Mouse (Mus musculus): Measurements from ENCODE around the gene Zfp112.
"Not testable (repeated sequence)": the region's sequence is repeated elsewhere in the genome, so short reads cannot be mapped to it uniquely, and the experiment has no call there.

Gene Zfp112

DNA sequence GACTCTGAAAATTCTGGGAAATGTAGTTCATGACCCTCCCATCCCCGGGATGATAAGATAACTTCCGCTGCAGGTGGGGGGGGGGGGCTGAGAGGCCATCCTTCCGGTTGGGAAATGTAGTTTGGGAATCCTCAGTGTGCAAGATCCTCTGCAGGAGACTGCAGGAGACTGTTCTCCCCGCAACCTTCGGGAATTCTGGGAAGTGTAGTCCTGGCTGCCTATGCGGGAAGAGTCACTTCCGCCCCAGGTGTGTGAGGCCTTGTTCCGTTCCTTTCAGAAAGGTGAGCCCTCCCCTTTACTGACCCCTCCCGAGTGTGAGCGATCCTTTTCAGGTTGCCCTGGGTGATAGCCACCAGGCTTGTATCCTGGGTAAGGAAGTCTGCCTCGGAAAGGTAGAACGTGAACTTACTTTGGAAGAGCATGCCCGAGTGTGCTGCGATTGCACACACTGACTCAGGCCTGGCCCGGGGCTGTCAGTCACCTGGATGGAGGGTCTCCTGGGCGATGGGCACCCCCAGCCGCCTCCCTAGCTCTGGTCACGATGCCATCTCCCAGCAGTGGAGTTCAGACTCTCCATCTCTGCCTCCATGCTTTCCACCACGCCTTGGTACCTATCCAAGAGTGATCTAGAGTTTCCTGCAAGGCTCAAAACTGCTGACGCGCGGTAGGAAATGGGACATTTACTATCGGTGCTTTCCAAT, at the start of gene Zfp112:
Gene Zfp112 (plus strand): TSS at position 159 of the 701 bp plus-strand sequence.
- peak; percentile 88 for DNase-seq

DNA sequence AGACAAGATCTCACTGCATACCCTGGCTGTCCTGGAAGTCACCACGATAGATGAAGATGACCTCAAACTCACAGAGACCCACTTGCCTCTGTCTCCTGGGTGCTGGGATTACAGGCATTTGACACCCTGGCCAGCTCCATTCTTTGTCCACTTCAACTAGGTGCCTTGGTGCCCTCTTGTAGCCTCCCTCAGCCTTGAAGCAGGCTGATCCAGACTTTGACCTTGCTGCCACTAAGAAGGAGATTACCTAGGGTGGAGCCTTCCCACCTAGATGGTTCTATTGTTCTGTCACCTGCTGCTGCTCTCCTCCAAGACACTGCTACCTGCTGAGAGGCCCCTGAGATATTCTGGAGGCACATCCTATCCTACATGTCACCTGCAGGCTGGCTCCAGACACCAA, 37.7 kb upstream of the Zfp112 start:
- not testable (repeated sequence) for DNase-seq

DNA sequence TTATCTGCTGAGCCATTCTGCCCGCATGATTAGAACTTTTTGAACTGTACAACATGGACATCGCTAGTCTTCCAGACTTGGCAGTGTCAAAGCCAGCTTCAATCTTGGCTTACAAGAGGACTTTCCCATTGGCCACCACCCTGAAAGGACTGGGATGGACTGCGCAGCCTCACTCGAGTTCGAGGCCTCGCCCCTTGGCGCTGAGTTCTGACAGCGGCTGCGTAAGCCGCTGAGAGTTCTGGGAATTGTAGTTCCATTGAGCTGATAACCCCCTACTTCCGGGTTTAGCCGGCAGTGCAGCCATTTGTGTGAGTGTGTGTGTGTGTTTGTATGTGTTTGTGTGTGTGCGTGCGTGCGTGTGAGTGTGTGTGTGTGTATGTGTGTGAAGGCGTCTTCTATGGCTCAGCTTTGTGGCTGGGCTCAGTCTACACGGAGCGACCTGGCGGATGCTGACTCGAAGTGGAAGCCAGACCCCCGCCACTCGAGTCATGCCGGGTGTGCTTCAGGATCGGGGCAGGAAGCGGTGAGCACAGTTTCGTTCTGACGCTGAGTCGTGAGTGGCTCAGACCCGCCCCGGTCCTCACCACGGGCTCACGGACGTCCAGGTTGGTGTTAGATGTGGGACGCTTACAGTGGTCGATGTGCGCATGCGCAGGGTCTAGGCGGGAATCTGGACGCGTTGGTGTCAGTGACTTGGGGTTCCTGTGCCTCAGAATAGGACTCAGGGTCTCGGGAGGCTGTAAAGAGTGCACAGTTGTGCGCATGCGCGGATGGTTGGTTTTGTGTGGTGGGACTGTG, 30.3 kb upstream of the Zfp112 start, which contains the start of gene Zfp180:
Gene Zfp180 (plus strand): TSS at position 291 of the 798 bp plus-strand sequence.
- peak; percentile 98 for DNase-seq

DNA sequence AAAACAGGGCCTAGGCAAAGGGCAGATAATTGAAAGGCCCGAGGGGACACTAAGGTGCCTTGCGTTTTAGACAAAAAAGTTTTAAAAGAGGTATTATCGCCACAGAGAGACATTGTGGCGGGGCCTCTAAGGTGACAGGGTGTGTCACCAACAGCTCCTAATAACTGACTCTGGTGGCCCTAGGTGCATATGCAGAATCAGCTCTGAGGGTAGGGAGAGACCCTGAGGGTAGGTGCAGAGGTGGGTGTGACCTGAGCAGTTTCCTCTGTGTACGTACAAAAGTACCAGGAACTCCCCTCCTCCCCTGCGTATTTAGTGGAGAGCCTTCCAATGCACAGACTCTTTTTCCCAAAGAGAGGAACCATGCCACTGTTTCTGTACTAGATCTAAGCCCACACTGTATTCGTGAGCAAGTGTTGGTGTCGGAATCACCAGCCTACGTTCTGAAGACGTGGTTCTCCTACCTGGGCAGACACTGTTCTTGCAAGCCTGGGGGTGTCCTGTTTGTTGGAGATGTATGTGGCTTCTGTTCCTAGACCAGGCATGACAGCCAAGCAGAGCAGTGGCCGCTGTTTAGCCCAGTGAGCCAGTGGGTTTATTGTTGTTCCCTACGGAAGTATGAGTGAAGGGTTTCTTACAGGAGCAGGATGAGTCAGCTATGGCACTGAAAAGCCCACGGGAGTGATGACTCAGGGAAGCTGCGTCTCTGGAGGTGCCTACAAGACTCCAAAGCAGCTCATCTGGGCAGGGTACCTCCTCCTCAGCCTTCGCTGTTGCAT, 29.5 kb upstream of the Zfp112 start:
- DNase-seq: no peak

DNA sequence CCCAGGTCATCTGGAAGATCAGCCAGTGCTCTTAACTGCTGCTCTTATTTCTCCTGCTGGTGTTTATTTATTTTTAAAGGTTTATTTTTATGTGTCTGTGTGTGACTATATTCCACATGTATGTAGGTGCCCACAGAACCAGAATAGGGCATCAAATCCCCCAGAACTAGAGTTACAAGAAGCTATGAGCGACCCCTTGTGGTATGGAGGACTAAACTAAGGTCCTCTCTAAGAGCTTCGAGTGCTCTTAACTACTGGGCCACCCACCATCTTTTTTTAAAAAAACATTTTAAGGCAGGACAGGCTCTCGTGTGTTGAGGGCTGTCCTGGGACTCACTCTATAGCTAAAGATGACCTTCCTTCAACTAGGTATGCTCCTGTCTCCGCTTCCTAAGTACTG, 25.2 kb upstream of the Zfp112 start:
- no peak for DNase-seq

DNA sequence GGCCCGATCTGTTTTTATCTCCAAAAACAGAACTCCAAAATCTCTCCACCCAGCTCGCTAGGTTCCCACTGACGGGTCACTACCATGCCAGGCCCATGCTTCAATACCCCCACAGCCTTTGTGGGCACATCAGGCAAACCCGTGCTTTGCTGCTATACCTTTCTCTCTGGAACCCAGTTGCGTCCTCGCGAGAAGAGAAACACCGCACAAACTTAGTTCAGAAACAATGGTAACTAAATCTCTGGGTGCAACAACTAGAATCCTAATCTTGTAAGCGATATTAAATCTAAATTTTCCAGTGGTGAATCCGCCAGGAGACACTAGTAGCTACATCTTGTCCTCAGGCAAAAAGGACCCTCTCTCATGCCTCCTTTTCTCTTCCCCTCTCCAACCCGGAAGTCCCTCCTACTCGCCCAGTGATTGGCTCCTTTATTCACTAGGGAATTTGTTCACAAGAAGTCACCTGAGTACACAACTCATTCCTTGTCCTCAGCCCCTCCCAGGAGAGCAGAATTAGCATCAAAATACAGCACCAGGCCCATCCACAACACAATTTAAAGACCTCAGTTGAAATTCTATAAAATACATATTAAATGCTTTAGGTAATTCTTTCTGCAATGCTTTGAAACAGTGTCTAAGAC, 24.5 kb upstream of the Zfp112 start:
- DNase-seq: no peak

DNA sequence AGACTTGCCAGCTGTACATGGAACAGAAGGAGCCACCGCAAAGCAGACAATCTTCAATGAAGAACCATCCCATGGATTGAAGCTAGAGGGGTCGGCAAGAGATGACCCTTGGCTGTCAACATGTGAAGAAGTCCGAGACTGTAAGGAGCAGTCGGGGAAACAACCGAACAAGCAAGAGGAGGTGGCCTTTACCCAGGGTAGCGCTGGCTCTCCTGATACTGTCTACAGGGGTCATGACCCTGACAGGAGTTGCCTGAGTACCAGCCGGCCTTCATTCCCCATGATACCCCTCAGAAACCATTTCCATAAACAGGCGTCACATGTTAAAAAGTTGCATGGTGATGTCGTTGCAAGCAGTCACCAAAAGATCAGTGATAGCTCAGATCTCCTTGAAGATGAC, 7.7 kb upstream of the Zfp112 start:
- no peak for DNase-seq

DNA sequence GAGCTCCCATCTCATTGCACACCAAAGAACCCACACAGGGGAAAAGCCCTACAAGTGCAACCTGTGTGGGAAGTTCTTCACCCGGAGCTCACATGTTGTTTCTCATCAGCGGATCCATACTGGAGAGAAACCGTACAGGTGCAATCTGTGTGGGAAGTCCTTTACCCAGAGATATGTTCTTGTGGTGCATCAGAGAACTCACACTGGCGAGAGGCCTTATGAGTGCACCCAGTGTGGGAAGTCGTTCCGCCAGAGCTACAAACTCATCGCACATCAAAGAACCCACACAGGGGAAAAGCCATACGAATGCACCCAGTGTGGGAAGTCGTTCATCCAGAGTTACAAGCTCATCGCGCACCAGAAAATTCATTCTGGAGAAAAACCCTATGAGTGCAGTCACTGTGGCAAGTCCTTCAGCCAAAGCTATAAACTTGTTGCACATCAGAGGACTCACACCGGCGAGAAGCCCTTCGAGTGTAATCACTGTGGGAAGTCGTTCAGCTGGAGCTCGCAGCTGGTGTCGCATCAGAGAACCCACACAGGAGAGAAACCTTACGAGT, 6.9 kb upstream of the Zfp112 start:
- DNase-seq: no peak

DNA sequence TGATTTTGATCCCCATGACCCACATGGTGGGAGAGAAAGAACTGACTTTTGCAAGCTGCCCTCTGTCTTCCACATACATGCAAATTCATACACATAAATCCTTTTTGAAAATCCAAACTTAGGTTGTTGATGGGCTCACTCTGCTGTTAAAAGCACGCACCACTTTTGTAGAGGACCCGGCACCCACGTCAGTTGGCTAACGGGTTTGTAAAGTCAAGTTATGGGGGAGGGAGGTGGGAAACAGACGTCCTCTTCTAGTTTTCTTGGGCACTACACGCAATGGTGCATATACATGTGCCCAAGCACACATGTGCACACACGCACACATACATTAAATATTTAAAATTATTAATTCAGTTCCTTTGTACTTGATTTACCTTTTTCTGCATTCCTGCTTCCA, 1.3 kb upstream of the Zfp112 start:
- DNase-seq: no peak

DNA sequence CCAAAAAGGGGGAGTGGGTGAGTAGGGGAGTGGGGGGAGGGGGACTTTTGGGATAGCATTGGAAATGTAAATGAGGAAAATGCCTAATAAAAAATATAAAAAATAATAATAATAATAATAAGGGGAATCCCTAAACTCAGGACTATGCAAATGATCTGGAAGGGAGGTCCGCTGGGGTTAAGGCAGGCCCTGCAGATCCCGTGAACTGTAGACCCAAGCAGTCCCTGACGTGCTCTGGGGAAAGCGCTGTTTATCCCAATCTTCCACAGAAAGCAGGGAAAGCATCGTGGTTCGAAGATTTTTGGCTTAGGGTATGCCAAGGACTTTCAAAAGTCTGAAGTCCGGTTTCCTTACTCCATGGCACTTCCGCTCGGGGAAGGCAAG, 350 bp upstream of the Zfp112 start:
- DNase-seq: no peak

DNA sequence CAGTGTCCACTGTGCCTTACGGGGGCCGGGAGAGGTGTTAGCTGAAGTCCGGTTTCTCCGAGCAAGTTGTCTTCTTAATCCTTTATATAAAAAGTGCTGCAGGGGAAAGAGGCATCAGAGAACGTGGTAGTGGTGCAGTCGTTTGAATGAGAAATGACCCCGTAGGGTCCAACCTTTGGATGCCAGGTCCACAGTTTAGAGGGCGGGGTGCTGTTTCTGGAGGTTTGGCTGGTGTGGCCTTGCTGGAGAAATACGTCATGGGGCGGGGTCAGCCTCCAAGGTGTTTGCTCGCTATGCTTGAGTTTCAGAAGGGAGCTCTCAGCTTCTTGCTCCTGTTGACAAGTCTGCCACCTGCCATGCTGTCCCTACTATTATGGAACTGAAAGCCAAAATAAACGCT, 887 bp downstream of the Zfp112 start:
- peak; percentile 80 for DNase-seq

DNA sequence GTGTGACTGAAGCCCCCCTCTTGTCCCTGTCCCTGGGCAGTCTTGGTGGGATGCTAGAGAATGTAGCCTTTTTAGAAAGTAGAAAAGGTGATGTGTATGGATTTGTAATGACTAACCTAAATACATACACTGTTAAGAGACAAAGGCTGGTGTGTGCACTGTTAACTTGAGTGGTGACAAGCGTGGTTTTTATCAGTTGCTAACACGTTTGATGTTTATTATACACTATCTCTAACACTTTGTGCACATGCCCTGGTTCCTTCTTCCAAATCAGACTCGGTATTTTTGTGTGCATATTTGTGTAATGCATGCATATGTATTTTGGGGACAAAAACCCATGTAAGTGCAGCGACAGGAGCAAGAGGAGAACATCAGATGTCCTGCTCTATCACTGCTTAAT, 4.5 kb downstream of the Zfp112 start:
- DNase-seq: no peak

DNA sequence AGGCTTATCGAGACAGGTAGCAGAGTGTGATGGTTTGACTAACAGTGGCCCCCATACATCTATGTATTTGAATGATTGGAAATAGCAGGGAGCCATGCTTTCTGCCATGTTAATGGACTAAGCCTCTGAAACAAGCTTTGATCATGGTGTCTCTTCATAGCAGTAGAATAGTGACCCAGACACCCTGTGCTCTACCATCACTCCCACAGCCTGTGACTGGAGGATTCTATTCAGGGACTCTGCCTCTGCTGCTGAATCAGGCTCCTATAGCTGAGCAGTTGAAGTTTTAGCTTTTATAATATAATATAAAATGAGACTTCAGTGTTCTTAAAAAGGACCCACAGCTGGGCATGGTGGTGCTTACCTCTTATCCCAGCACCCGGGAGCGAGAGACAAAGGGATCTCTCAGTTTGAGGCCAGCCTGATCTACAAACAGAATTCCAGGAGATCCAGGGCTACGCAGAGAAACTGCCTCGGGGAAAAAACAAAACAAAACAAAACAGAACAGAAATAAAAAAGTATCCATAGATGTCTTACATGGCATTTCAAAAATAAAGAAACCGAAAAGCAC, 21.4 kb downstream of the Zfp112 start:
- DNase-seq: no peak

DNA sequence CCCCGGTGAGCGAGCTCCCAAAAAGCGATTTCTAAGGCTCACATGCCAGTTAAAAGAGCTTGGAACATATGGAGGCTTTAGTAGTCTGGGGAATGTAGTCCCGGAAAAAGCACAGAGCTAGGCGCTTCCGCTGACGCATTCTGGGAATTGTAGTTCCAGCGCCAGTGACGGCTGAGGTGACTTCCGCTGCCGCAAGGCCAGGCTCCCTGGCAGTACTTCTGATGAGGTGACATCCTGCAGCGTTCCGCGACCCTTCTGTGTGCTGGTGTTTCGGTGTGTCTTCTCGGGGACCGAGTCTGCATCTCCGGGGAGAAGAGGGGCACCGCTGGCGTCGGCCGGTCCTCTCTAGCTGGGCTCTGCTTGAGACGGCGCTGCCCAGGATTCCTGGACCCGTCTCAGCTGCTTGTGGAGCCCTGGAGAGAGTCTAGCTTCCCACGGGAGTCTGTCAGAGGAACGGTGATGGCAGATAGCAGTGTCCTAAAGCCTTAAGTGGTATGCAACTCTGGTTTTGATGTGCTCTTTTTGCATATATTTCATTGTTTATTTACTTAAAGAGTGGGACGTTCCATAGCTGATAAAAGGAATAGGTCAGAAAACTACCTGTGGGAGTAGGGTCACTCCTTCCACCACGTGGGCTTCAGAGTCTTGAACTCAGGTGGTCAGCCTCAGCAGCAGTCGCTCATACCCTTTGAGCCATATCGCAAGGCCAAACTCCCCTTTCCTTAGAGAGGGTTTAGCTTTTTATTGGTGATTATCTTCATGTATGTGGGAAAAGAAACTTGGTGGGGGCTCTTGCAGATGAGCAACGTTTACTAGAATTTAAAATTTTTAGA, 22.1 kb downstream of the Zfp112 start, which contains the start of gene Zfp235:
Gene Zfp235 (plus strand): TSS at position 174 of the 833 bp plus-strand sequence.
- peak; percentile 87 for DNase-seq

DNA sequence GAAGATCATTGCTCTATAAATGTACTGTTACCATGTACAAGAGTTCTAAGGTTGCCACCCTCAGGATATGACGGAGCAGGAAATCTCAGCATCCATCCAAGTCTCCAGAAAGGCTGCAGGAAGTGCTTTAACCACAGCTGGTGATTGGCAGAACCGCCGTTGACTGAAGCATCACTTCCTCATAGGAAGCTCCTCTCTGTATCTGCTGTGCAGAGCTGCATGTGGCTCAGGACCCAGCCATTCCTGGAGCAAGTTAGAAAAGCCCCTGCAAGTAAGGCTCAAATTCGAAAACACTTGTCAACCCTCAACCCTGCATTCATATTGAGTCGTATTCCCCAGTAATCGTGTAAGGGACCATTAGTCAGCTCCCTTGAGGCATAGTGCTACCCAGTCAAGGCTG, 30.5 kb downstream of the Zfp112 start:
- DNase-seq: no peak

DNA sequence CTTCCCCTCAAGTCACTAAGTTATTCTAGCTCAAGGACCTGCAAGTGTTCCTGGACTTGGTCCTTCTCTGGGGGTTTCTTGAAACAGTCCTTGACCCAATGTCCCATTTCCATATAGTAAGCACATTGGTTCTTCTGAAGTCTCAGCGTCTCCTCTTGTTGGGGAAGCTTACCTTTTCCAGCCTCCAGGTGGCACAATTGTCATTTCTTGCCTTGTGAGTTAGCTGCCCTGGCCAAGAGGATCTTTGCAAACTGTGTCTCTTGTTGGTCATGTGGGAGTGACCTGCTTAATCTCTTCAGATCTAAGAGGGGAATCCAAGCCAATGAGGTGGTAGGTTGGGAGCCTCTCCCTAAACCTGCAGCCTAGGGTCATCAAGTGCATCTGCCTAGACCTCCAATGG, 41.2 kb downstream of the Zfp112 start:
- peak; percentile 7 for DNase-seq

DNA sequence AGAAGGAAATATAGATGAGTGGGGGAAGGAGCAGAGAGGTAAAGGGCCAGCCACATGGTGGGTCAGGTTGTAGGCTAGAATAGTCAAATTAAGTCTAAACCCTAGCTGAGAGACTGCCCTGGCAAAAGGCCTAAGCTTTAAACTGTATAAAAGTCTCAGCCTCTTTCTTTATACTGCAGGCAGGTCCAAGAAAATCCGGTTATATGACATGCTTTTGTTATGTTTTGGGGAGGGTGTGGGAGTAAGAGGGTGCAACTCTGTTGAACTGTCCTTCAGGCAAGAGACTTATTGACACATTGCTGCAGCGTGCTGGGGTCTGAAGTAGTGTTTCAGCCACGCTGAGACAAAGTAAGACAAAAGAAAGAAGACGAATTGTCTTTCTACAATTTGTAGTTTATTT, 60.1 kb downstream of the Zfp112 start:
- DNase-seq: no peak

DNA sequence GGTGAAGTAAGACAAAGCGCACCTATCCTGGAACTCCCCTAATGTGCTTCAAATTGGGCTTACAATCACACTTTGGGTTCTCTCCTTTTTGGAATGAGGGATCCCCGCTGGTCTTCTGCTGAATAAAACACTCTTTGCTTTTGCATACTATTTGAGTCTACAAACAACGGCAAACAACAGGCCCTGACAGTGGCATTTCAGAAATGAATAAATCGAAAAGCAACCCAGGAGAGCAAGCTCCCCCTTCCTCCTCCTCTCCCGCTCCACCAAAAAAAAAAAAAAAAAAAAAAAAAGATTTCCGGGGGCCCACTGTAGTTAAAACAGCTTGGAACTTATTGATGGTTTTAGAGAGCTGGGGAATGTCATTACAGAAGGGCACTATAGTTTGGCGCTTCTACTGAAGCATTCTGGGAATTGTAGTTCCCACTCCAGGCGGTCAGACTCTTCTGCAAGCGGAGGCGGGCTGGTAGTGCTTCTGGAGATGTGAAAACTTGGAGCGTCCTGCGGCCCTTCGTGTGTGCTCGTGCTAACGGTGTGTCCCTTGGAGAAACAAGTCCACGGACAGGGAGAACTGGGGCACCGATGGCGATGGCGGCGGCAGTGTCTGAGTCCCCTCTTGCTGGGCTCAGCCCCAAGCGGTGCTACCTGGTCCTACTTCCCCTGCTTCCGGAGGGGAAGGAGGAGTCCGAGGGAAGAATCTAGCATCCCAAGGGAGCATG, 62.7 kb downstream of the Zfp112 start, which contains the start of gene Zfp114:
Gene Zfp114 (plus strand): TSS at position 443 of the 719 bp plus-strand sequence.
- DNase-seq: peak; percentile 79

DNA sequence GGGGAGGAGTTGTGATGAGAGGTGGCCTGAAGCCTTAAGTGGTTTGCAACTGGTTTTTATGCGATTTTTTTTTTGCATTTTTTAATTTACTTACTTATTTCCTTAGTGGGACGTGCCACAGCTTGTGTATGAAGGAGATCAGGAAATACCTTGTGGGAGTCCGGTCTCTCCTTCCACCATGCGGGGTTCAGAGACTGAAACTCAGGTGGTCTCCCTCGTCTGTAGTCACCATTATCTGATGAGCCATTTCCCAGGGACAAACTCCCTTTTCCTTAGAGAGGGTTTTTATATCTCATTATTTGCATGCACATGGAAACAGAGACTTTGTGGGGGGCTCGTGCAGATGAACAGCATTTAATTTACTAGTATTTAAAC, 63.2 kb downstream of the Zfp112 start:
- no peak for DNase-seq
